Mouse (Mus musculus) R1 (cell line): Measurements from ENCODE around the gene Olfr873.

Source experiments
- DNase-seq: peaks from one replicate; pipeline ENCODE4 v3.0.0-alpha.2; 2018; ENCODE audit warnings: low read depth, low spot score

The Olfr873 gene

DNA sequence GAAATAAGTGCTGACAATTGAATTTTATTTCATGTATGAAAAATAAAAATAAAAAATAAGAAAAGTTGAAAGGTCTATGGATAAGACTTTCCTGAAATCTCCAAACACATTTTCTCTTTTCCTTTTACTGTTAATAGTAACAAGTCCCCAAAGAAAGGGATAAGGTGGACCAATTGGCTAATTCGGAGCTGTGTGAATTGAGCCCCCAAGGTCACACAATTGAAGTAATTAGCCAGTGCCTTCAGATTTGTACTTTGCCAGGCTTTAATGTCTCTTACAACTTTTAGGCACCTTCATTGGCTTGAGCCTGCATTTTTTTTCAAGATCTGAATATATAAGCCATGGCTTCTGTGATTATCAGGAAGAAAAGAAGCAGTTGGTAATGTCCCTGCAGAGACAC lies at the start of gene Olfr873:
Olfr873 (plus strand) TSS at position 301 of the 400 bp plus-strand sequence.
- DNase-seq, result no peak

DNA sequence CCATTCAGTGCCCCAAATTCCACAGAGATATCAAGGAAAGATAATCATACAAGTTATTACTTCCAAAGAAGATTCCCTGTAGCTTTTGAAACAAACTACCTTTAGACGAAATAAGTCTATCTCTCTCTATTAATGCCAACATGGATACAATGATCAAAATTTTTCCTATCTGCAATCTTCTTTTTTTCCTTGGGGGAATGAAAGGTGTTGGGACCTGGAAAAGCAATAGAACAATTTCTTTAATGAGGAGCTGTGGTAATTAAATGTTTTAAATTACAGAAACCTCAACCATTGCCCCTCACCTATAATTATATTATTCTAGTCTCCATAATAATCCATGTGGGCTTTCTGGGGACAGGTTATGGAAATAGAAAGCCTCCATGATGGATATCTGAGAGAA lies 16.3 kb upstream of the Olfr873 start, which contains the start of gene Olfr39:
Olfr39 (plus strand) TSS at position 301 of the 400 bp plus-strand sequence.
- no peak for DNase-seq

DNA sequence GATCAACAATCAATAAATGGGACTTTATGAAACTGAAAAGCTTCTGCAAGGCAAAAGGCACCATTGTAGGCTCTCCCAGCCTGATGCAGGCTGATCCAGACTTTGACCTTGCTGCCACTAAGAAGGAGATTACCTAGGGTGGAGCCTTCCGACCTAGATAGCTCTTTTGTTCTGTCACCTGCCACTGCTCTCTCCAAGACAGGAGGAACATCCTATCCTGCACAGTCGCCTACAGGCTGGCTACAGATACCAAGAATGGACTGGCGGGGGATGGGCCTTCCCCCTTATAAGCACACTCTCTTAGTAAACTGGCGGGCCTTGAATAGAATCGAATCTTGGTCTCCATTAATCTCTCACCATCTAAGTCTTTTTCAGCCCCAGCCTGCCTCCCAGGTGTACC lies 2.8 kb upstream of the Olfr873 start:
- peak; percentile 66 for DNase-seq

DNA sequence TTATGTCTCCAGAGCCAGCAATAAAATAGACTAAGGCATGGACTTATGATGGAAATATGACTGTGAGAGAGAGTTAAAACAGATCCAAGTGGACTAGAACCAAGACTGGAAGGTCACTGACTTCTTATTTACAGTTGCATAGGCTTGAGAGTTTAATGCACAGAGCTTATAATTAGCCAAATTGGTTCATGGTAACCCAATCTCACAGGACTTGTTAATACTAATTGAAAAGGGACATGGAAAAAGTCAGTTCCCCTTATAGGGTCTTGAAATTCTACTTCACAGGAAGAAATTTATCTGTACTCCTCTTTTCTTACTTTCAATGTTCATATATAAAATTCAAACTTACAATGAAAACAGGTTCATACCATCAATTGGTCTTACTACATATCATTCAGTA lies 37.7 kb downstream of the Olfr873 start, which contains the start of gene Olfr18:
Olfr18 (minus strand) TSS at position 101 of the 400 bp plus-strand sequence.
- DNase-seq, result no peak

DNA sequence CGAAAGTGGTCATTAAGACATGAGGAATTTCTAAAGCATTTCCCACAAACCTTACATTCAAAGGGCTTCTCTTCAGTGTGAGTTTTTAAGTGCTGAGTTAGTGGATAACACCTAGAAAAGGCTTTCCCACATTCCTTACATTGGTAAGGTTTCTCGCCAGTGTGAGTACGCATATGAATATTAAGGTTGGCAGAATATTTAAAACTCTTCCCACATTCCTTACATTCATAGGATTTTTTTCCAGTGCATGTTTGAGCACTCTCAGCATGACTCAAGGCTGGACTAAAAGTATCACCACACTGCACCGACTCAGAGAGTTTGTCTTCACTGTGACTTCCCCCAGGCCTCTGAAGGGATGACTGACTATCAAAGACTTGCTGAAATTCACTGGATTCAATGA lies 50.2 kb downstream of the Olfr873 start:
- DNase-seq, result peak; percentile 72
